Mouse (Mus musculus) hindbrain, embryonic 14.5 days (tissue): ENCODE results near the gene Hspa12a. TPM values are rescaled to one million over a fixed set of nuclear protein-coding genes. Genes with fewer than 3 reads are reported as not detected.

Experiments
- ATAC-seq: fragments of 200-750 bp; cut with Nextera tagmentation; 2 replicates; pipeline ENCODE4 v1.8.0; 2017; ENCODE audit warnings: moderate number of reproducible peaks, mild to moderate bottlenecking, moderate TSS enrichment, moderate library complexity; ENCODE audit not compliant: low FRiP score
- DNase-seq: peaks from one replicate; pipeline ENCODE4 v3.0.0-alpha.2; 2015; ENCODE audit warnings: low spot score
- H3K27ac ChIP-seq: fragments of 300-500 bp; sonication (generic); 2 replicates; pipeline ENCODE4 v1.5.1; 2014; ENCODE audit warnings: mild to moderate bottlenecking, moderate library complexity
- H3K27me3 ChIP-seq: fragments of 300-500 bp; sonication (generic); 2 replicates; pipeline ENCODE4 v1.6.1; 2014; ENCODE audit warnings: mild to moderate bottlenecking, low read length, mixed read lengths; ENCODE audit not compliant: control insufficient read depth, insufficient read depth
- H3K36me3 ChIP-seq: fragments of 300-500 bp; sonication (generic); replicated peaks from 2 replicates; pipeline ENCODE4 v1.6.1; 2014; ENCODE audit not compliant: control insufficient read depth, insufficient read depth
- H3K4me1 ChIP-seq: fragments of 300-500 bp; sonication (generic); replicated peaks from 2 replicates; pipeline ENCODE4 v1.6.1; 2014; ENCODE audit warnings: antibody characterized with exemption, low read length, mixed read lengths; ENCODE audit not compliant: control insufficient read depth, insufficient read depth
- H3K4me2 ChIP-seq: fragments of 300-500 bp; sonication (generic); replicated peaks from 2 replicates; pipeline ENCODE4 v1.6.1; 2014; ENCODE audit warnings: mild to moderate bottlenecking, moderate library complexity
- H3K4me3 ChIP-seq: fragments of 300-500 bp; sonication (generic); replicated peaks from 2 replicates; pipeline ENCODE4 v1.5.1; 2014; ENCODE audit warnings: mild to moderate bottlenecking, low read length
- H3K9ac ChIP-seq: fragments of 300-500 bp; sonication (generic); 2 replicates; pipeline ENCODE4 v1.6.1; 2014
- H3K9me3 ChIP-seq: fragments of 300-500 bp; sonication (generic); 2 replicates; pipeline ENCODE4 v1.6.1; 2016; ENCODE audit warnings: low read length; ENCODE audit not compliant: control insufficient read depth
- WGBS: fragments of 180-500 bp; shearing (Covaris S2); extraction: QIAGEN DNeasy Blood & Tissue Kit; methylation state at CpG from one replicate; pipeline ENCODE4 v1.1.7; 2014; 5-methylcytosine and 5-hydroxymethylcytosine counted together
- polyA plus RNA-seq: library from polyadenylated mRNA; unstranded; fragments of >200 nt; fragmentation: Nextera tagmentation; extraction: Ambion mirVana; gene quantifications from 2 replicates; pipeline ENCODE4 v1.2.1, GENCODE M21; 2014

Gene Hspa12a
- polyA plus RNA-seq, 1 experiment from 2014 or later, result 40.5 TPM

DNA sequence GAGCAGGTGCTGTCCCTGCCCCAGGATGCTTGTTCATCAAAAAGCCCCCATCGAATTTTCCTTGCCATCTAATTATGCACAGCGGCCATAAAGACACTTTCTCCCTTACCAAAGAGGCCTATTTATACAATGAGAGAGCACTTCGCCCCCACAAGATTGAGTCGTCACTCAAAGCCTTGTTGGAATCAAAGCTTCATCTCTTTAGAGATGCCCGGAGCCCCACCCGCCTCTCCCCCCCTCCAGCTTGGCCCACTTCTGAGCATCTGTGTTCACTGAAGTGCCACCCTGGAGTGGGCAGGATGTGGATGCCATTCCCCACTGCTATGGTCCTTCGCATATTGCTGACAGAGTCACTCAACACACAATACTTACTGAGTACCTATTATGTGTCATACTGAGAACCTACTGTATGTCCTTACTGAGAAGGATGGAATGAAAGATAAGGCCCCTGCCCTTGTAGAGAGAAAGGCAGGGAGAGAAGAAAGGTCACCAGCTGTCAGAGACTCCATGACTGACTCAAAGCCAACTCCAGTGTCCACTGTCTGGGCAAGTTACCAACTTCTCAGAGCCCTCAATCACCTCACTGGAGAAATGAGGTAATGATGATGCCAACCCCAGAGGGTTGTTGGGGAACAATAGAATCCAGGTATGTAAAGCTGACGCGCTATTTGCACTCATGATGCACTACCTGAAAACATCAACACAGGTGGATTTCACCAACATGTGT, 87.2 kb downstream of the Hspa12a start:
- H3K4me1 ChIP-seq, result peaks cover 17% of the 10 kb centered on the region; the same call in 1 of the 2 replicates
- H3K4me3 ChIP-seq, result no peak overlapping the region
- H3K9ac ChIP-seq, result no peak overlapping the region
- no peaks in the 10 kb centered on the region for H3K27me3 ChIP-seq
- no peaks in the 10 kb centered on the region for H3K36me3 ChIP-seq
- H3K27ac ChIP-seq, result no peak overlapping the region
- ATAC-seq, result no peak
- H3K9me3 ChIP-seq, result no peaks in the 10 kb centered on the region
- H3K4me2 ChIP-seq, result no peak overlapping the region
- WGBS, result 66% methylated on average over 9 of the region's 9 CpGs
- no peak for DNase-seq

DNA sequence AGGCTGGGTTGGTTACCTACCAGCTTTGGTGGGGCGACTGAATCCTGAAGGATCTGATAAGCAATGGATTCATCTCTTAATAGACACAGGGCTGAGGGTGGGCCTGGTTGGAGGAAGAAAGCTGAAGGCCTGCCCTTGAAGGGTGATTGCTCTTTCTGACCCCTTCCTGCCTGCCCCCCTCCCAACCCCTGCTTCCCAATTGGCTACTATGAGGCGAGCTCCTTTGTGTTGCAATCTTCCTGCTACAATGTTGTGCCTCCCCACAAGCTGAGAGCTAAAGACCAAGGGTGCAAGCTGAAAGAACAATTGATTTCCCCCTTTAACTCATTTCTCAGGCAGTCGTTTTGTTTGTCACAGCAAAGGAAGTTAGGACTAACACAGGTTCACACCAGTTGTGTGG, 88.6 kb downstream of the Hspa12a start:
- H3K4me3 ChIP-seq, result no peak overlapping the region
- H3K9me3 ChIP-seq, result no peaks in the 10 kb centered on the region
- no peak overlapping the region for H3K4me2 ChIP-seq
- H3K9ac ChIP-seq, result no peak overlapping the region
- H3K4me1 ChIP-seq, result peaks cover 11% of the 10 kb centered on the region; the same call in 1 of the 2 replicates
- WGBS, result 49% methylated on average over 3 of the region's 3 CpGs
- H3K27ac ChIP-seq, result no peak overlapping the region
- ATAC-seq (no peak), DNase-seq (no peak)
- no peaks in the 10 kb centered on the region for H3K36me3 ChIP-seq
- no peaks in the 10 kb centered on the region for H3K27me3 ChIP-seq

DNA sequence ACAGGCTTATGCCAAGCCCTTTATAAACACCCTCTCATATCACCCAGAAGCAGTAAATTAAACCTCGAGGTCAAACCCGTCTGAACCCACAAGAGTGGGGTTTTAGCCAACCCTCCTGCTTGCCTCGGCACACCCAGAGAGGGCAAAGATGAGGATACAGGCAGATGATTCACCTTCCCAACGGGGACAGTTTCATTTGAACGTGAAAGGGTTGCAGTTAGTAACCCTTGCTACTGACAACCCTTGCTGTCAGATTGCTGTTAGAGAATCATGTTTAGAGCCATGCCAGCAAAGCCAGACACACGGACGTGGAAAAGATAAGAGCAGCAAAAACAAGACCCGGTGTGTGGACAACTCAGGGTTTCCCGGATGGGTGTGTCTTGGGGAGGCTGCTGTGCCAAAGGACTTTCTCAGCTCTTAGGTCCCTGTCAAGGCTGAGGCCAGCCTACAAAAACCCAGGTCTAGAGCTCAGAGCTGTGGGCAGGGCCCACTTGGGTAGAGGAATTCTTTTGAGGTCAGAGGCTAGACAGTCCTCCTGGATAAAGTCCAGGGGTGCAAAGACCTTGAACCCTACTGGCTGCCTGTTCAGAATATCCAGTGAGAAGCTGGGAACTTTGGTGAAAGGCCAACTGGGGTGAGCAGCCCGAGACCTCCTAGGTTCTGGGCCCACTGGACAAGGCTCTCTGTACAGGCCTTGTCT, 90.3 kb downstream of the Hspa12a start:
- no peak for ATAC-seq

DNA sequence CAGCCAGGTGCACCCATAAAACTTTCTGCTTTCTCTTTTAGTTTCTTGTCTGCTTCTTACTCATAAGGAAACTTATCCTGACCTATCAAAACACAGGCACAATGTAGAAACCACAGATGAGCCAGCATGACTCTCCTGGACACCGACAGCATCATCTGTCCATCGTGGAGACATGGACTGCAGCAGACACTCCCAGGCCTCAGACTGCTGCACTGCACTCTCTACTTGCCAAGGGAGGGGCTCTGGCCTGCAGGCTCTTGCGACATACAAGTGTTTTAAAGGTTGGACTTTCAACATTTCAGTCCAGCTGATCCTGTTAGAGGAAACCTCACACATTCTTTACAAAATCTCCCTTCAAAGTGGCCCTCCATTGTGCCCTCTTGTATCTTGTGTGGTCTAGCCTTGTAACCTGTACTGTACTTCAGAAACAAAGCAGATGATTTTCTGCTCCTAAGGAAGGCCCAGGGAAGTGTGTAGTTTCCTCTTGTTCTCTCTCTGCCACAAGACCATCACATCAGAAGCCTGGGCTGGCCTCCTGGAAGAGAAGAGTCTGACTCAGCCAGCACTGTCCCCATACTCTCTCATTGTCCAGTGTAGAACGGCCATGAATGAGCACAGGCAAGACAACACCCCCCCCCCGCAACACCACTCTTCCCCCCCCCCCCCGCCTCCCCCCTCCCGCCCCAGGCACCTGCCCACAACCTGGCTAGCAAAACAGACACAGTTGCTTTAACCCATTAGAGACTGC, 92.6 kb downstream of the Hspa12a start:
- H3K4me1 ChIP-seq, result no peaks in the 10 kb centered on the region
- WGBS, result 78% methylated on average over 6 of the region's 7 CpGs
- H3K9ac ChIP-seq, result no peak overlapping the region
- no peak for ATAC-seq
- H3K27ac ChIP-seq, result no peak overlapping the region
- no peak for DNase-seq
- H3K4me2 ChIP-seq, result no peak overlapping the region
- no peak overlapping the region for H3K4me3 ChIP-seq
- H3K9me3 ChIP-seq, result no peaks in the 10 kb centered on the region
- 0 out of 2 replicates have a peak, but pooled peaks cover 2% of the 10 kb centered on the region for H3K36me3 ChIP-seq
- no peaks in the 10 kb centered on the region for H3K27me3 ChIP-seq

More for the DNA sequence above, 90.3 kb downstream of the Hspa12a start:
- no peak overlapping the region for H3K4me2 ChIP-seq
- no peak overlapping the region for H3K4me3 ChIP-seq
- no peak overlapping the region for H3K27ac ChIP-seq
- H3K36me3 ChIP-seq, result no peaks in the 10 kb centered on the region
- H3K9me3 ChIP-seq, result no peaks in the 10 kb centered on the region
- H3K4me1 ChIP-seq, result 0 out of 2 replicates have a peak, but pooled peaks cover 3% of the 10 kb centered on the region
- 85% methylated on average over 10 of the region's 10 CpGs for WGBS
- no peak for DNase-seq
- no peak overlapping the region for H3K9ac ChIP-seq
- H3K27me3 ChIP-seq, result no peaks in the 10 kb centered on the region

DNA sequence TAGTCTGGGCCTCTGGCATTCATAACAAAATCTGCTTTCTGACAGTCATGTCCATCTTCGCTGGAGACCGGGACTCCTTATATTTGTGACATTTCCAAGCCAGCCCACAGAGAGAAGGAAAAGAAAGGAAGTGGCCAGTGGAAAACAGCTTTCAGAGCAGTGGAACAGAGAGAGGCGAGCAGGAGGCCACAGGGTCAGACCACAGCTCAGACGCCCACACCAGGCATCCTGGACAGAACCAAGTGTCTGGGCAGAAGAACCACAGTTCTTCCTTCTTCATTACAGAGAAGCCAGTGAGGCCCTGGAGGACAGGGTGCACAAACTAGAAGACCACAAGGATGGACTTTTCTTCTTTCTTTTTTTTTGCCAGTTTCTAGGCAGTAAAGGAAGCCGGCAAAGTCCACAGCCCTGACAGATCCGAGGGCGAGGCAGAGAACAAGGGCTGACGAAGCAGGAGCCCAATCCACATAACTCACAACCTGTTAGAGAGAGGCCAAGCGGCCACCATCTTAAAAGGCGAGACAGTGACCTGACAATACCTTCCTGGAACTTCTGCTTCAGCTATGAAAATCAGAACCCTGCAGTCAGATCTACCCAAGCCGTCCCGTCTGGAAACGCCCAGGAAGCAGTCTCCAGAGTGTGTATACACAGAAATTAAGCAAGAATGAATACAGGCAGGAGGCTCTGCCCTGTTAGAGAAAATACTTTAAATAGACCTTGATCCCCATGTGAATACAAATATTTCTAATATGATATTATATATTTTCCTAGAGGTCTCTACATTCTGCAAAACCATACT, 93.9 kb downstream of the Hspa12a start:
- no peak for ATAC-seq
- no peak overlapping the region for H3K4me3 ChIP-seq
- H3K27ac ChIP-seq, result no peak overlapping the region
- H3K27me3 ChIP-seq, result no peaks in the 10 kb centered on the region
- no peak overlapping the region for H3K9ac ChIP-seq
- DNase-seq, result no peak
- no peaks in the 10 kb centered on the region for H3K9me3 ChIP-seq
- 88% methylated on average over 13 of the region's 13 CpGs for WGBS
- H3K4me1 ChIP-seq, result no peaks in the 10 kb centered on the region
- H3K36me3 ChIP-seq, result 0 out of 2 replicates have a peak, but pooled peaks cover 5% of the 10 kb centered on the region
- H3K4me2 ChIP-seq, result no peak overlapping the region

DNA sequence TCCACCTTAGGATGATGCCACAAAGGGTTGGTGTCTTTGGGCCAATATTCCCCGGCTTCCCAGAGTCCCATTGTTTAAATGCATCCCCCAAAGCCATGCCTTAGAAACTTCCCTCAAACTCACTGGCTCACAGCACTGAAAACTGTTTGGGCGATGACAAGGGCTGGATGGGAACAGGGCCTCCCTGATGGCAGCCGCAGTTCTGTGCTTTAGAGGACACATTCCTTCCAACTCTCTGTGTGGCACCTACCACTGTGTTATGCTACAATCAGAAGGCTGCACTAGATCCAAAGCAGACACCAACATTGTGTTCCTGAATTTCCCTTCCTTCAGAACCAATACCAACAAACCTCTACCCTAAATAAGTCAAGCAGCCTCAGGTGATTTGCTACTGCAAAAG, 99.8 kb downstream of the Hspa12a start:
- WGBS, result 73% methylated on average over 3 of the region's 3 CpGs
- ATAC-seq, result no peak

DNA sequence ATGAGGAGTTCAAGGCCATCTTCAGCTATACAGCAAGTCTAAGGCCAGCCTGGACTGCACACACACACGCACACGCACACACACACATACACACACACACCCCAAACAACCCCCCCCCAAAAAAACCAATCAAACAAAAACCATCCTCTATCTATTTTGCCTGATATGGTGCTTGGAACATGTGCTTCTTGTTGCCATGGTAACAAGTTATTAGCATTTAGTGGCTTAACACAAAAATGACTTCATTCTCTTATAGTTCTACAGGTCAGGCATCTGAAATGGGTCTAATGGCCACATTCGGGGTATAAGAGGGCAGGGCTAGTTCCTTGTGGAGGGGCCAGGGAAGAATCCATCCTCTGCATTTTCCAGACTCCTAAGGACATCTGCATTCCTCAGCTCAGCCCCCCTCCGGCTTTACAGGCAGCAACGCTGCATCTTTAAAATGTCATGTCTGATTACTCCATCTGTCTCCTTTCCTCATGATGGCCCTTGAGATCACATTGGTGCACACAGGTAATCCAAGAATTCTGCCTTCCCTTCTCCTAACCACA, 102.7 kb downstream of the Hspa12a start:
- Histone ChIP-seq H3K4me3 (no peak overlapping the region), H3K9ac (no peak overlapping the region), H3K9me3 (no peaks in the 10 kb centered on the region), H3K27me3 (no peaks in the 10 kb centered on the region), H3K36me3 (0 out of 2 replicates have a peak, but pooled peaks cover 2% of the 10 kb centered on the region), H3K4me2 (no peak overlapping the region), H3K4me1 (peaks cover 19% of the 10 kb centered on the region), H3K27ac (peak overlapping the region; percentile 55; the same call in 1 of the 2 replicates)
- 0 out of 2 replicates have a peak, but pooled peaks have one; percentile 19 for ATAC-seq
- DNase-seq, result no peak
- WGBS, result 68% methylated on average over 5 of the region's 5 CpGs

More for the DNA sequence above, 99.8 kb downstream of the Hspa12a start:
- H3K27me3 ChIP-seq, result no peaks in the 10 kb centered on the region
- no peaks in the 10 kb centered on the region for H3K9me3 ChIP-seq
- no peak overlapping the region for H3K4me2 ChIP-seq
- no peak for DNase-seq
- 0 out of 2 replicates have a peak, but pooled peaks cover 5% of the 10 kb centered on the region for H3K36me3 ChIP-seq
- no peak overlapping the region for H3K9ac ChIP-seq
- peaks cover 19% of the 10 kb centered on the region for H3K4me1 ChIP-seq
- no peak overlapping the region for H3K27ac ChIP-seq
- H3K4me3 ChIP-seq, result no peak overlapping the region

DNA sequence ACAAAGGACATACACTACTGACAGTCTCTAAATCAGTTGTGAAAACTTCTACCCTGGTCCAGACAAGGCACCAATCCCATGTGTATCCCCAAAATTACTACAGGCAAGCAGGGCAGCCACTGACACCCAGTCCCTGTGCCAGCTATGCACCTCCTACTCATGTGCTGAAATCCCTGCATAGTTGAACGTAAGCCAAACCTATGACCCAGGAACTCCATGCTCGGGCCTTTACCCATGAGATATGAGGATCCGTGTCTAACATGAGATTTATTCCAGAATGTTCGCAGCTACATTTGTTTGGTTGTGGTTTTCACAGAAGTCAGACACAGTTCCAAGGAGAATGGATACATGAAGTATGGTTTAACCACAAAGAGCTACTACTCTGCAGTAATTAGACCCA, 103.6 kb downstream of the Hspa12a start:
- WGBS, result 78% methylated on average over 4 of the region's 4 CpGs
- Histone ChIP-seq H3K36me3 (no peaks in the 10 kb centered on the region), H3K9me3 (no peaks in the 10 kb centered on the region), H3K27ac (no peak overlapping the region), H3K4me2 (no peak overlapping the region), H3K9ac (no peak overlapping the region), H3K4me1 (peaks cover 19% of the 10 kb centered on the region), H3K27me3 (no peaks in the 10 kb centered on the region), H3K4me3 (no peak overlapping the region)
- no peak for ATAC-seq
- no peak for DNase-seq
